Mouse (Mus musculus) kidney, adult 2 months (tissue): ENCODE data around the gene Cela1.

Source experiments
- CTCF ChIP-seq: fragments of 200-500 bp; conservative IDR thresholded peaks from 2 replicates; pipeline ENCODE4 v1.5.1; 2011; ENCODE audit warnings: low read depth, mild to moderate bottlenecking, control low read depth, low read length, moderate library complexity, mixed read lengths; ENCODE audit not compliant: insufficient read depth, insufficient read length
- POLR2A ChIP-seq: fragments of 200-500 bp; IDR thresholded peaks from one replicate; pipeline ENCODE4 v1.6.1; 2011; ENCODE audit warnings: low read depth, low read length, control low read depth

- TF ChIP-seq CTCF (no peak), POLR2A (no peak)
Measured at GRCm38 (mm10) chr15:100691990-100692389, 4.3 kb upstream of the Cela1 start.
